Comparison of ENCODE assay signal across 8 mouse cellular contexts in the genomic region with DNA sequence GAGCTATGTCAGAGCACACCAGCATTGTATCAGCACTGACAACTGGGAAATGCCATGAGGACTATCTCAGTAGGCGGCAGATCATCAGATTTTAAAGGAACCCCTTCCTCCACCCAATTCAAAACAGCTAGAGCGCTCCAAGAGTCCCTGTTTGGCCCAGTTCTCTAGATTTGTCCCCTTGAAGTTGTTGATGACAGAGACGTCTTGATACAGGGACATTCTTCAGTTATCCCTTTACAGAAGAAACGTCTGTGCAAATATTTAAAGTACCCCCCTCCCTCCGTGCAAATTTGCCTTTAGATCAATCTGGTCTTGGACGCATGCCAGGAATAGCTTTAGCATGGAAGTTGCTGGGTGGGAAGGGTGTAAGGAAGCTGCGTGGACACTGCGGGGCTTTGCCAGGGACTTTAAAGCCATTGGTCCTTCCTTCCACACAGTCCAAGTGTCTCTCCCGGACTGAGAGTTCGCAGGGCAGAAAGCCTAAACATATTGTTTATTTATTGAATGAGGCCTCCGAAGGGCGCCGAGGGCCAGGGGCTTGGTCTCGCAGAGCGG. TPM values are rescaled to one million over a fixed set of nuclear protein-coding genes. Genes with fewer than 3 reads are reported as not detected.
DNase-seq lines count a peak whose midpoint lies in the region; ATAC-seq lines count a peak whose summit lies in the region.

No protein-coding gene starts in this region.

- peak; percentile 13 for DNase-seq in embryo, embryonic 11.5 days (ENCODE audit: low read depth, low spot score)
- no peak for DNase-seq in embryo, embryonic 11 days
- peak; percentile 58 to 61 for DNase-seq in right cerebral cortex, postnatal 10 days (ENCODE audit: low spot score in 2 of 2)
- no peak for DNase-seq in right cerebral cortex, adult 2 months (ENCODE audit: low spot score in 2 of 2)
- peak; percentile 65 for DNase-seq in hindbrain, embryonic 14.5 days (ENCODE audit: low spot score)
- DNase-seq in adrenal gland, postnatal 14 days: no peak
- no peak for DNase-seq in gastrocnemius, adult 8-10 months (ENCODE audit: low spot score in 2 of 2)

- no peaks in the 10 kb centered on the region for H3K36me3 ChIP-seq in hindbrain, embryonic 14.5 days (replicated peaks; ENCODE audit: control insufficient read depth, insufficient read depth)
- no peaks in the 10 kb centered on the region for H3K36me3 ChIP-seq in lung, embryonic 16.5 days (ENCODE audit: control insufficient read depth, insufficient read depth, low read length)

- peak overlapping the region; percentile 75 for H3K4me3 ChIP-seq in hindbrain, embryonic 14.5 days (replicated peaks; ENCODE audit: low read length)
- H3K4me3 ChIP-seq in lung, embryonic 16.5 days (ENCODE audit: low read length): peak overlapping the region; percentile 95

- H3K27me3 ChIP-seq in hindbrain, embryonic 14.5 days (ENCODE audit: control insufficient read depth, insufficient read depth, low read length): 0 out of 2 replicates have a peak, but pooled peaks cover 3% of the 10 kb centered on the region
- H3K27me3 ChIP-seq in lung, embryonic 16.5 days (ENCODE audit: control insufficient read depth, insufficient read depth, low read depth, low read length): peaks cover 3% of the 10 kb centered on the region

- no peaks in the 10 kb centered on the region for H3K9me3 ChIP-seq in hindbrain, embryonic 14.5 days (ENCODE audit: control insufficient read depth, low read length)
- H3K9me3 ChIP-seq in lung, embryonic 16.5 days (ENCODE audit: control insufficient read depth, low read length): no peaks in the 10 kb centered on the region

- H3K4me2 ChIP-seq in hindbrain, embryonic 14.5 days (replicated peaks): peak overlapping the region; percentile 71
- peak overlapping the region; percentile 60 for H3K4me2 ChIP-seq in lung, embryonic 16.5 days (ENCODE audit: low read depth, low read length)

- peak overlapping the region; percentile 91 for H3K9ac ChIP-seq in hindbrain, embryonic 14.5 days
- H3K9ac ChIP-seq in lung, embryonic 16.5 days (ENCODE audit: low read length): peak overlapping the region; percentile 91

- H3K27ac ChIP-seq in hindbrain, embryonic 14.5 days: peak overlapping the region; percentile 92
- H3K27ac ChIP-seq in lung, embryonic 16.5 days (ENCODE audit: low read length): peak overlapping the region; percentile 72

- ATAC-seq in hindbrain, embryonic 14.5 days (ENCODE audit: low FRiP score): peak; percentile 61
- peak; percentile 55 for ATAC-seq in lung, embryonic 16.5 days (ENCODE audit: low read depth)

- H3K4me1 ChIP-seq in hindbrain, embryonic 14.5 days (replicated peaks; ENCODE audit: control insufficient read depth, insufficient read depth, low read length): 0 out of 2 replicates have a peak, but pooled peaks cover 12% of the 10 kb centered on the region
- H3K4me1 ChIP-seq in lung, embryonic 16.5 days (replicated peaks; ENCODE audit: control insufficient read depth, insufficient read depth, low read length): peaks cover 4% of the 10 kb centered on the region; the same call in 1 of the 2 replicates

- 3% methylated on average over 15 of the region's 15 CpGs for WGBS in hindbrain, embryonic 14.5 days
- 2% methylated on average over 15 of the region's 15 CpGs for WGBS in lung, embryonic 16.5 days

RNA-seq across cellular contexts. Expression of gene Osbpl6, which starts 0.6 kb away (rescaled TPM):
- polyA plus RNA-seq in hindbrain, embryonic 14.5 days (2014; fragmentation: Nextera tagmentation; extraction: Ambion mirVana): 29.6 and 31.2 TPM in 2 replicates
- 20.9 and 24.1 TPM in 2 replicates for polyA plus RNA-seq in lung, embryonic 16.5 days (2015; fragmentation: Nextera tagmentation; extraction: Ambion mirVana)
- total RNA-seq in adrenal gland, postnatal 14 days (2021): 19.0 and 22.5 TPM in 2 replicates
- total RNA-seq in gastrocnemius, adult 8-10 months (2022): 10 to 100 TPM; 41.0 to 54.0 (median 45.9) TPM

RNA-seq across cellular contexts. Expression of gene Rbm45, which starts 35.9 kb away (rescaled TPM):
- 15.9 and 17.1 TPM in 2 replicates for polyA plus RNA-seq in hindbrain, embryonic 14.5 days (2014; fragmentation: Nextera tagmentation; extraction: Ambion mirVana)
- 14.2 and 18.8 TPM in 2 replicates for polyA plus RNA-seq in lung, embryonic 16.5 days (2015; fragmentation: Nextera tagmentation; extraction: Ambion mirVana)
- total RNA-seq in adrenal gland, postnatal 14 days (2021): 37.4 and 45.4 TPM in 2 replicates
- 10 to 100 TPM in 2 of 4 experiments, 1 to 10 TPM in 2; 8.0 to 11.9 (median 10.4) TPM for total RNA-seq in gastrocnemius, adult 8-10 months (2022)

RNA-seq across cellular contexts. Expression of gene Cyct, which starts 45.4 kb away (rescaled TPM):
- polyA plus RNA-seq in hindbrain, embryonic 14.5 days (2014; fragmentation: Nextera tagmentation; extraction: Ambion mirVana): 0.64 TPM in 1 of 2 replicates, not detected in the other
- polyA plus RNA-seq in lung, embryonic 16.5 days (2015; fragmentation: Nextera tagmentation; extraction: Ambion mirVana): not detected in 2 replicates
- not detected in 2 replicates for total RNA-seq in adrenal gland, postnatal 14 days (2021)
- not detected for total RNA-seq in gastrocnemius, adult 8-10 months (2022)

Comparison
In these comparisons a context has a peak if more than half of its experiments do, and no peak if none do; other contexts are left out.
1. DNase-seq: peak in embryo, embryonic 11.5 days (single experiment), right cerebral cortex, postnatal 10 days (2 of 2) and hindbrain, embryonic 14.5 days (single experiment); none in embryo, embryonic 11 days (single experiment), right cerebral cortex, adult 2 months (0 of 2), adrenal gland, postnatal 14 days (single experiment) and gastrocnemius, adult 8-10 months (0 of 2).